Mouse (Mus musculus) spleen, postnatal 10 days (tissue): Measurements from ENCODE around the gene Emc10.

Source experiments
- DNase-seq, 2 experiments: peaks; one replicate each; pipeline ENCODE4 v3.0.0; 2021 to 2022; ENCODE audit warnings: low spot score in 2 of 2

Emc10 gene

DNA sequence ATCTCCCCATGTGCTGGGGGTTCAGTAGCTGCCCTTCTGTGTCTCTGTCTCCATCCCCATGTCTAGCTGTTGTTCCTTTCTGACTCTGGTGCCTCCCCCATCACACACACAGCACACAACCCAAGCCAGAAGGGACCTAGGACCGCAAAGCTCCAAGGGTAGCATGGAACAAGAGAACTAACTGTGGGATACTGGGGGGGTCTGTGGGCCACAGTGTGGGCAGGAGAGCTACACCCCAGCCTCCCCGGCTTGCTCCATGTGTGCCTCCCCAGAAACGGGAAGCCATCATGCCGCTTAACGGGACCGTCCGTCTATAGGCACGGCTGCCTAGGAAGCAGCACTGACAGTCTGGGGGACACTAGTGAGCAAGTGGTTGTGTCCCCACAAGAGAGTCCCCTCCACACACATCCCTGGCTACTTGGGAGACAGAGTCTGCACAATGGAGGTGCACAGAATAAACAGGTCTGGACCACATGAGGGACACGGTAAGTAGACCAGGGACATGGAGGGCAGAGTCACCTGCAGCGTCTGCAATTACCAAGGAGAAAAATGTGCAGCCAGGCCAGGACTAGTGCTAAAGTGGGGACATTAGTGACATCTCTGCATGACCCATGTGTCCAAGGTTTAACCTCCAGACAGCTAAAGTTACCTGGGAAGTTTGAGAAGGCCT lies 32.6 kb downstream of the Emc10 start:
- no peak for DNase-seq

DNA sequence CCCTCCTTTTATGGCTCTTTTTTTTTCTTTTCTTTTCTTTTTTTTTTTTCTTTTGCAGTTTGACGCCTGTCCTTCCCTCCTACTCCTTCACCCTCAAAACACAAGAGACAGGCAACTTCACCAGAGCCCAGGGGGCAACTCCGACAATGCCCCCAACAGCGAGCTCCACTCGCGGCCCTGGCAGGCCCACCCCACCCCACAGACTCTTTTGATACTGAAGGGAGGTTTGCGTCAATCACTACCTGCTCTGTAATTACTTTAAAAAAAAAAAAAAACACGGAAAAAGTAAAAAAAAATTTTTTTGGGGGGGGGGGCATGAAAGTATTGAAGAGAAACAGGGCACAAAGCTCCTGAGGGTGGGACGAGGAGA lies 33.3 kb downstream of the Emc10 start:
- DNase-seq: no peak

DNA sequence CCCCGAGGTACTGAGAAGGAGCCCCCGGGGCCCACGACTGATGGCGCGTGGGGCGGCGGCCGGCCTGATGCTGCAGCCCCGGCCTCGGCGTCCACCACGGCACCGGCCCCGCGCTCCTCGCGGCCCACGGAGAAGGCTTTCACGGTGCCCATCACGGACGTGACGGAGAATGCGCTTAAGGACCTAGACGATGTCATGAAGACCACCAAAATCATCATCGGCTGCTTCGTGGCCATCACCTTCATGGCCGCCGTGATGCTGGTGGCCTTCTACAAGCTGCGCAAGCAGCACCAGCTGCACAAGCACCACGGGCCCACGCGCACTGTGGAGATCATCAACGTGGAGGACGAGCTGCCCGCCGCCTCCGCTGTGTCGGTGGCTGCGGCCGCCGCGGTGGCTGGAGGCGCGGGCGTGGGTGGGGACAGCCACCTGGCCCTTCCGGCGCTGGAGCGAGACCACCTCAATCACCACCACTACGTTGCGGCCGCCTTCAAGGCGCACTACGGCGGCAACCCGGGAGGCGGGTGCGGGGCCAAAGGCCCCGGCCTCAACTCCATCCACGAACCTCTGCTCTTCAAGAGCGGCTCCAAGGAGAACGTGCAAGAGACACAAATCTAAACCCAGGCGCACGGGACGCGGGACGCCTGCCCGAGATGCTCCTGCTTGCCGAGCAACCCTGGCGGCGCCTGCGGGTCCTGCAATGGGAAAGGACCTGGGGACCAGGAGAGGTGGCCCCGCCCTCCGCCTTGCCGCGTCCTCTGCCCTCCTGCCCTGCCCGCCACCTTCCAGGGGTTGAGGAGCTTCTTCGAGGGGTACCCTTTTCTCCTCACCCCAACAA lies 33.9 kb downstream of the Emc10 start:
- peak in 1 of 2 experiments; percentile 79 for DNase-seq

DNA sequence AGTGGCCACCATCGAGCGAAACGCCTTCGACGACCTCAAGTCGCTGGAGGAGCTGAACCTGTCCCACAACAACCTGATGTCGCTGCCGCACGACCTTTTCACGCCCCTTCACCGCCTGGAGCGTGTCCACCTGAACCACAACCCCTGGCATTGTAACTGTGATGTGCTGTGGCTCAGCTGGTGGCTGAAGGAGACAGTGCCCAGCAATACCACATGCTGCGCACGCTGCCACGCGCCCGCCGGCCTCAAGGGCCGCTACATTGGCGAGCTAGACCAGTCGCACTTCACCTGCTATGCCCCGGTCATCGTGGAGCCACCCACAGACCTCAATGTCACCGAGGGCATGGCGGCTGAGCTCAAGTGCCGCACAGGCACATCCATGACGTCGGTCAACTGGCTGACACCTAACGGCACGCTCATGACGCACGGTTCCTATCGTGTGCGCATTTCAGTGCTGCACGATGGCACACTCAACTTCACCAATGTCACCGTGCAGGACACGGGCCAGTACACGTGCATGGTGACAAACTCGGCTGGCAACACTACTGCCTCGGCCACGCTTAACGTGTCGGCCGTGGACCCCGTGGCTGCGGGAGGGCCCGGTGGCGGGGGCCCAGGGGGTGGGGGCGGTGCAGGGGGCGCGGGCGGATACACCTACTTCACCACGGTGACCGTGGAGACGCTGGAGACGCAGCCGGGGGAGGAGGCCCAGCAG lies 34.7 kb downstream of the Emc10 start:
- DNase-seq: no peak

DNA sequence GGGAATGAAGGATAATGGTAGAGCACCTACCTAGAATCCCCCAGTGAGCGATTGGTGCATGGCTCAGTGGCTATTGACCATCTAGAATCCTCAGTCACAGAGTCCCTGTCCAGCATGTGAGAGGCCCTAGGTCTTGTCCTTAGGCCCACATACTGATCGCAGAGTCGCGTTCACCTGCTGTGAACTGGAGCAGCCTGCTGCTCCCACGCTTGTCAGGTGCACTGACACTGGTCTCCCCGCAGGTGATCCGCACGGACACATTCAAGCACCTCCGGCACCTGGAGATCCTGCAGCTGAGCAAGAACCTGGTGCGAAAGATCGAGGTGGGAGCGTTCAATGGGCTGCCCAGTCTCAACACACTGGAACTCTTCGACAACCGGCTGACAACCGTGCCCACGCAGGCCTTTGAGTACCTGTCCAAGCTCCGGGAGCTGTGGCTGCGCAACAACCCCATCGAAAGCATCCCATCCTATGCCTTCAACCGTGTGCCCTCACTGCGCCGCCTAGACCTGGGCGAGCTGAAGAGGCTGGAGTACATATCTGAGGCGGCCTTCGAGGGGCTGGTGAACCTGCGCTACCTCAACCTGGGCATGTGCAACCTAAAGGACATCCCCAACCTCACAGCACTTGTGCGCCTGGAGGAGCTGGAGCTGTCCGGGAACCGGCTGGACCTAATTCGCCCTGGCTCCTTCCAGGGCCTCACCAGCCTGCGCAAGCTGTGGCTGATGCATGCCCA lies 35.4 kb downstream of the Emc10 start:
- DNase-seq: no peak

DNA sequence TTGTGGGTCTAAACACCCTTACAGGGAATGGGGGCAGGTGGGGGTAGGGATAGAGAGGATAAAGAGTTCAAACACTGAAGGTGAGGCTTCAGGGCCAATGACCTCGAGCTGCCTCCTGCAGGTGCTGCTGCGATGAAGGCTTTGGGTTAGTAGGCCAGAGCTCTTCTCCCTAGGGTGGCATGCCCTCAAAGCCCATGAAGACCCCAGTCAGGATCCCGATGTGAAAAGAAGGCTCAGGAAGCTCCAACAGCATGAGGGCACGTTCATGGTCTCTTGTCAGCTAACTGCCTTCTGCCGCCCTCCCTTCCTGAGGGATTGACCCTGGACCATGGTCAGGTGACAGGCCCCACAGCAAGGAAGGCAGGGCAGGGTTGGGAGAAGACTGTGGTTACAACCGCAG lies 36.3 kb downstream of the Emc10 start:
- no peak for DNase-seq

DNA sequence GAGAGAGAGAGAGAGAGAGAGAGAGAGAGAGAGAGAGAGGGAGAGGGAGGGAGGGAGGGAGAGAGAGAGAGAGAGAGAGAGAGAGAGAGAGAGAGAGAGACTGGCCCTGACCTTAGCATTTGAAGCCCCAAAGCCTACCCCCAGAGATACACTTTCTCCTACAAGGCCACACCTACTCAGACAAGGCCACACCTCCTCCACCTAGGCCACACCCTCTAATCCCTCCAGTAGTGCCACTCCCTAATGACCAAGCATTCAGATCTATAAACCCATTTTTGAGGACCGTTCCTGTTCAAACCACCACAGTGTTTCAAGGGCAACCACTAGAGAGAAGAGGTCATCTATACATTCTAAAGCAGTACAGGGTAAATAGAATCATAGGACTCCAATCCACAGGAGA lies 40.0 kb downstream of the Emc10 start:
- no peak for DNase-seq

DNA sequence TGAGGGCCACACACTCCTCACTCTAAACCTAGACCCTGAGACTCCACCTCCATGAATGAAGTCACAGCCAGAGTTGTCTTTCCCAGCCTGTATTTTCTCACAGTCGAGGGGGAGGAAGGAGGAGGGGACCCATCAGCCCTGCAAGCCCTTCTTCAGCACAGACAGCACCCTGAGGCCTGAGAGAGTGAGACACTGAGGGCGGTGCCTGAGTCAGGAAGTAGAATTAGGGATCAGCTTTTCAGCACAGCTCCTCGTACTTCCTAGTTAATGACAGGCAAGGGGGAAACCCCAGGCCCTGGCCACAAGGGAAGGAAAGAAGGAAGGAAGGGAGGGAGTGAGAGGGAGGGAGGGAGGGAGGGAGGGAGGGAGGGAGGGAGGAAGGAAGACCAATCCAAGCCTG lies 43.1 kb downstream of the Emc10 start:
- no peak for DNase-seq

DNA sequence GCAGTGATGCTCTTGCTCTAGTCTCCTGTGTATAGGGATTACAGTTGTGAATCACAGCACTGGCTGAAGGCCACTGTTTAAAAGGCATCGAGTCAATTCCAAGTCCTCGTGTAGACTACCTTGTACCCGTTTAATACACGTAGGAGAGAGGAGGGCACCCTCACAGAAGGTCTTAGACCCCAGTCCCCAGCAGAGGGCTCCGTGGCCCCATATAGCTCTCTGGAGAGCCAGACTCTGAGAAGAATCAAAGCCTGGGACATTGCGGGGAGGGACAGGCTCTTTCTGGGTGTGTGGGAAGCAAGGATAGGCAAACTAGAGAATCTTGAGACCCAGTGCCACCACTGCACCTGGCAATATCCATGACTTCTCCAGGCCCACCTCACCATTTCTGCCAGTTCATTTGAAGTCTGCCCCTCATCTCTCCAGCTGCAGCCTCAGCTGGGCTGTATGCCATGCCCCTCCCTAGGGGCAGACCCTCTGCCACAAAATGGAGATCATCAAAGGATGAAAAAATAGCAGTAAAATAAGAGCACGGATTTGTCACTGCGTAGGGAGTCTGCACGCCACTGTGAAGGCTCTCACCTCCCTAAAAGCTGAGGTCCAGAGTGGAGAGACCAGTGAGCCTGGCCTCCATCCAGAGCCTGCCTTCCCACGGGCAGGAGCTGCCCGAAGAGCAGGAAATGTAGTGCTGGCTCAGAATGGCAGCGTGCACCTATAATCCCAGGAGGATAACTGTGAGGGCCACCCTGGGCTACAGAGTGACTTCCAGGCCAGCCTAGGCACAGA lies 50.1 kb downstream of the Emc10 start:
- DNase-seq: no peak

DNA sequence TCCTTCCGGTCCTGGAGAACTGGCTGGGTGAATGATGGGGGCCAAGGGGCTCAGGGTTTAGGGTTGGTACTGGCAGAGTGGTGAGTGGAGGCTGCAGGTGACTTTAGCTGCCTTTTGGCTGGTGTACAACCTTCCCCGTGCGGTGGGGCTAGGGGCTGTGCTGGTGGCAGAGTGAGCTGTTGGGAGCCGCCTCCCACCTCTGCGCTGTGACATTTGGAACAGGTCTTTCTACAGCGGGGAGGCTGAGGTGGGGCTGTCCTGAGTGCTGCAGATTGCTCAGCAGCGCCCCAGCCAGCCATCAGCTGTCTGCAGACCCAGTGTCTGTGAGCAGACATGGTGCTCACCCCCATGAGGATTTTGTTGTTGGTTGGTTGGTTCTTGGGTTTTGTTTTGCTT lies 50.8 kb downstream of the Emc10 start:
- DNase-seq: no peak

DNA sequence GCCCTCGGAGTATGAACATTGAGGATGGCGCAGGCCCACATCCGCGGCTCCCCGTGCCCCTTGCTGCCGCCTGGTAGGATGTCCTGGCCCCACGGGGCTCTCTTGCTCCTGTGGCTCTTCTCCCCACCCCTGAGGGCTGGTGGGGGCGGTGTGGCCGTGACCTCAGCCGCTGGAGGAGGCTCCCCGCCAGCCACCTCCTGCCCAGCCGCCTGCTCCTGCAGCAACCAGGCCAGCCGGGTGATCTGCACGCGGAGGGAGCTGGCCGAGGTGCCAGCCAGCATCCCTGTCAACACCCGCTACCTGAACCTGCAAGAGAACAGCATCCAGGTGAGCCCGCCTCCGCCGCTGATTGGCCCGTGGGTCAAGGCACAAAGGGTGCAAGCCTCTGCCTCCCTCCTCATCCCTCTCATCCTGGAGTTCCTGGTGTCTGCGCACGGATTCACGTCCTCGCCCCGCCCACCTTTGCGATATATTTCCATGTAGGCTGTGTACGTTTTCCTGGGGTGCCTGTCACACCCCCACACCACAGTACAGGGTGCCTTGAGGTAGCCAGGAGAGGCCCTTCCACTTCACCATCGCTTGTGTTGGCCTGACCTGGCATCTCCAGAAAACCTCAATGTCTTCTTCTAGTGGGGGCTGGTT lies 51.3 kb downstream of the Emc10 start:
- DNase-seq: no peak

DNA sequence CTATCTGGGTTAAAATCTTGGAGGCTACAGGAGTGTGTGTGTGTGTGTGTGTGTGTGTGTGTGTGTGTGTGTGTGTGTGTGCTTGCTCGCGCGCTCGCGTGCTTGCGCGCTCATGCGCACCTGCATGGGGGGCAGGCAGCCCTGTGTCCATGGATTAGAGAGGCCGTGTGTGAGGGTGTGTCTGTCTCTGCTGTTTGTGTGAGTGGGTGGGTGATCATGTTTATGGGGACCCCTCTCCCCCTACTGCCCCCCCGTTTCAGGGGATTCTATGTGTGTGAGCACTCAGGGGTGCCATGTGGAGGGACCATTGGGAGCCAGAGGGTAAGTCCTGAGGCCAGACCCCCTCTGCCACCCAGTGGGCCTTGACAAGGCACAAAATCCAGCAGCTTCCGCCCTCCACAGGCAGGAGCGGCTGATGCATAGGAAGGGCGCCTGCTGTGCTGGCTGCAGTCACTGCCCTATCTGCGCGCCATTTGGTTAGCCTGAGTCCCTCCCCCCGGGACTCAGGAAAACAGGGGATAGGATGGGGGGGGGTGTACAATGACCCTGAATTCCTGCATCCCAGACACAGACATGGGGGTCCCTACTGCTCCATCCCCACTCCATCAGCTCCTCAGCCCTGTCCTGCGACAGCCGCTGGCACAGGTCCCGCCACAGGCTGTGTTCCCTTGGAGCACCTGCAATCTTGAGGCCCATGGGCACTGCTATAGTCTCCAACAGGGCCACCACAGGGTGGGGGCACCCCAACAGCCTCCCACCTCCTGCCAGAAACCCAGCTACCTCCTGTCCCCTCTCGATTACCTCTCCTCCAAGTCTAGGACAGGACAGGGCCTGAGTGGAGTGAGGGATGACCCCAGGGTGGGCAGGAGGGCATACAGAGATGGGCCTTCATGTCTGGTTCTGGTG lies 52.8 kb downstream of the Emc10 start:
- DNase-seq: no peak

DNA sequence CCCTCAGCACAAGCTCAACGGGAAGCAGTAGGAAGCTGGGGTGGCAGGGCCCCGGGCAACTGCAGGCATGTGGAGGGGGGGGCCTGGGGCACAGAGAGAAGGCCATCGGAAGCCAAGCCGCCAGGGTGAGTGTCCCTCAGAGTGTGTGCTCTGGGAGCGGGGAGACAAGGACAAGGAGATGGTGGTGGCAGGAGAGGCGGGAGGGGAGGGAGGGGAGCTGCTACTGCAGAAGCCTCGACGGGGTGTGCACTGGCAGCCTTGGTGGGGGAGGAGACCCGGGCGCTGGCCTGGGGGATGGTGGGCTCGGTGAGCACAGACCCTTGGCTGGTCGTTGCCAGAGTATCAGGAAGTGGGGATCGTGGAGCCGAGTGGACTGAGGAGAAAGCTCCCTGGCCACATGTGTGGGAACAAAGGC lies 53.9 kb downstream of the Emc10 start:
- no peak for DNase-seq

DNA sequence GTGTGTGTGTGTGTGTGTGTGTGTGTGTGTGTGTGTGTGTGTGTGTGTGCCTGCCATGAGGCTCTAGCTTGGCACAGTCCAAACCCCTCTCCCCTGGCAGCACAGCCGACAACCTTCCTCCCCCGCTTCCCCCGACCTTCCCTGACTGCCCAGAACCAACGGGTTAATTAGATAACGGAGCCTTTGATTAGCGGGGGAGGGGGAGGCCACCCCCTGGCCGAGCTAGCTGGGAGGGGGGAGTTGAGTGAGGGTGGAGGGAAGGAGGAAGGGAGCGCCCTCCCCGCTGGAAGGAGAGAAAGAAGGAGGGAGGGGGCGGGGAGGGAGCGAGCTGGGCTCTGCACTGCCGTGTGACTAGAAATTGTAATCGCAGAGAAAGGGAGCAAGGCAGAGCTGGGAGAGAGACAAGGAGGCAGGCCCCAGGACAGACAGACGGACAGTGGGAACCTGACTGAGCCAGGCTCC lies 54.6 kb downstream of the Emc10 start:
- no peak for DNase-seq

DNA sequence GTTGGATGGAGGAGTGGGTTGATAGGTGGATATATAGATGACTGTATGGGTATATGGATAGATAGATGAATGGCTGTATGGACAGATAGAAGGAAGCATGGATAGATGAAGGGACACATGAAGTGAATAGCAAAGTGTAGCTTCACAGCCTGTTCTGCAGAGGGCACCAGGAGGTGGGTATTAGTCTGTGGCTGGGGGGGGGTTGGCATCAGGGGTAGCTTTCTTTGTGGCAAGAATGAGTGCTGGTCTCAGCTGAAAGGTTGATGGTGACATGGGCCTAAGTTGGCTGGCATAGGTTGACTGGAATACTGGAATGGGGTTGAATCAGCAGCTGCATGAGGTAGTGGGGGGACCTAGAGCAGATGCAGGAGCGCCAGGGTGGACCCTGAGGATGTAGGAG lies 55.1 kb downstream of the Emc10 start:
- no peak for DNase-seq

DNA sequence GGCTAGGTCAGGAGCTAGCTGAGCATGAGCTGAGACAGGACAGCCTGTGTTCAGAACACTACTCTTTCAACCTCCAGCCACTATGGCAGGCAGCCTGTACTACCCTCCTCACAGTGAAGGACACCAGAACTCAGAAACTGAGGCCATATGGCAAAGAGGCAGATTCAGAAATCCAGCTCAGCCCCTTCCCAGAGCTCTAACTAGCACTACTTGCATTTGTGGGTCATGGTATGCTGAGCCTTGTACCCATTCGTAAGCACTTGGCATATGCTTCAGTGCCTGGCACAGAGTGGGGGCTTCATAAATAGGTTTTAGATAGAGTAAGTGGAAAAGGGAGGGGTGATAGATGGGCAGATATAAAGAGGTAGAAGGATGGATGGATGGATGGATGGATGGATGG lies 55.9 kb downstream of the Emc10 start:
- no peak for DNase-seq
